Mouse (Mus musculus): ENCODE results near the gene Kazn. TPM values are rescaled to one million over a fixed set of nuclear protein-coding genes. Genes with fewer than 3 reads are reported as not detected.

Kazn gene
- polyA plus RNA-seq, 1 experiment from 2014 or later, result 10.6 TPM

DNA sequence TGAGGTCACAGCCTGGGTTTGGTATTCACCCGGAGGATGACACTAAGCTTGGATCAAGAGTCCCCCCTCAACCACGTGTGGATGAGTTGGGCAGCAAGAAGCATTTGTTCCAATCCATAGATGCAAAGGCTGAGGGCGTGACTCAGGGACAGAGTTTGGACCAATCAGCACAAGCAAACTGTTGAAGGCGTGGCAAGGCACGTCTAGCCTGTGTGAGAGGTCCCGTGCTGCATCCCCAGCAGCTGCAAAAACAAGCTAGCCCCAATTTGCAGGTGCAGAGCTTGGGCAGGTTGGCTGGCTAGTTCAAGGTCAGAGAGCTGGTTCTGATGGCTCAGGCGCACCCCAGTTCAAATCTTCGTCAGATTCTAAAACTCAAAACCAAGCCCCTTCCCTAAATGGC, 20.2 kb downstream of the Kazn start:
- DNase-seq (ENCODE audit: low spot score), result no peak
- no peak overlapping the region for H3K9ac ChIP-seq (ENCODE audit: low read length)
- H3K4me2 ChIP-seq (ENCODE audit: low read depth), result no peak overlapping the region
- no peak overlapping the region for H3K4me3 ChIP-seq (ENCODE audit: low read depth, low read length)
- 53% methylated on average over 8 of the region's 8 CpGs for WGBS
- H3K4me1 ChIP-seq (ENCODE audit: control insufficient read depth, insufficient read depth, low read length), result peaks cover 16% of the 10 kb centered on the region
- H3K27me3 ChIP-seq (ENCODE audit: control insufficient read depth, insufficient read depth, low read length), result no peaks in the 10 kb centered on the region
- H3K27ac ChIP-seq (ENCODE audit: low read depth, low read length), result no peak overlapping the region
- H3K9me3 ChIP-seq (ENCODE audit: control insufficient read depth, low read length), result no peaks in the 10 kb centered on the region
- no peak for ATAC-seq (ENCODE audit: insufficient read depth, low FRiP score, low TSS enrichment)
- H3K36me3 ChIP-seq (ENCODE audit: control insufficient read depth, insufficient read depth, low read length), result no peaks in the 10 kb centered on the region

GRCm38 (mm10) chr4:142217048-142217447, 22.2 kb downstream of the Kazn start:
- Histone ChIP-seq H3K27me3 (ENCODE audit: control insufficient read depth, insufficient read depth, low read length) (no peaks in the 10 kb centered on the region), H3K4me1 (ENCODE audit: control insufficient read depth, insufficient read depth, low read length) (peaks cover 13% of the 10 kb centered on the region), H3K4me2 (ENCODE audit: low read depth) (no peak overlapping the region), H3K27ac (ENCODE audit: low read depth, low read length) (no peak overlapping the region), H3K9ac (ENCODE audit: low read length) (no peak overlapping the region), H3K9me3 (ENCODE audit: control insufficient read depth, low read length) (no peaks in the 10 kb centered on the region), H3K4me3 (ENCODE audit: low read depth, low read length) (no peak overlapping the region), H3K36me3 (ENCODE audit: control insufficient read depth, insufficient read depth, low read length) (no peaks in the 10 kb centered on the region)
- WGBS, result 88% methylated on average over 6 of the region's 6 CpGs
- no peak for DNase-seq (ENCODE audit: low spot score)
- no peak for ATAC-seq (ENCODE audit: insufficient read depth, low FRiP score, low TSS enrichment)

DNA sequence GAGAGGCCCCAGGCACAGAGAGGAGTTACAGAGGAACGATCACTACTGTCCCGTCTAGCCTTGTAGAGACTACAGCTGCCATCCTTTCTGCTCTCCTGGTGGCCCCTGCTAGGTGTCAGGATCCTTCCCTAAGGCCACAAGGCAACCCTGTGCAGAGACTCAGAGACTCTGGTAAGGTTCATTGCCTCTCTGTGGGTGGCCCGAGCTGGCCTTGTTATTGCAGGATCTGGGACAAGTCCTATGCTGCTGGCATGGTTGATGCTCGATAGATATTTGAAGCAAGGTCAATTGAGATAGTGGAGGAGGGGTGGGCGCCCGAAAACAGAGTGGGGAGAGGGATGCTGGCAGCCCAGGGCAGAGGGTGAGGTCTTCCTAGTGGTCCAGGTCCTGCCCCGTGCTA, 23.4 kb downstream of the Kazn start:
- H3K4me2 ChIP-seq (ENCODE audit: low read depth), result no peak overlapping the region
- 67% methylated on average over 7 of the region's 7 CpGs for WGBS
- no peak overlapping the region for H3K9ac ChIP-seq (ENCODE audit: low read length)
- no peaks in the 10 kb centered on the region for H3K27me3 ChIP-seq (ENCODE audit: control insufficient read depth, insufficient read depth, low read length)
- no peak overlapping the region for H3K27ac ChIP-seq (ENCODE audit: low read depth, low read length)
- no peak overlapping the region for H3K4me3 ChIP-seq (ENCODE audit: low read depth, low read length)
- DNase-seq (ENCODE audit: low spot score) (no peak), ATAC-seq (ENCODE audit: insufficient read depth, low FRiP score, low TSS enrichment) (no peak)
- no peaks in the 10 kb centered on the region for H3K36me3 ChIP-seq (ENCODE audit: control insufficient read depth, insufficient read depth, low read length)
- H3K9me3 ChIP-seq (ENCODE audit: control insufficient read depth, low read length), result no peaks in the 10 kb centered on the region
- peaks cover 2% of the 10 kb centered on the region; the same call in 1 of the 2 replicates for H3K4me1 ChIP-seq (ENCODE audit: control insufficient read depth, insufficient read depth, low read length)

DNA sequence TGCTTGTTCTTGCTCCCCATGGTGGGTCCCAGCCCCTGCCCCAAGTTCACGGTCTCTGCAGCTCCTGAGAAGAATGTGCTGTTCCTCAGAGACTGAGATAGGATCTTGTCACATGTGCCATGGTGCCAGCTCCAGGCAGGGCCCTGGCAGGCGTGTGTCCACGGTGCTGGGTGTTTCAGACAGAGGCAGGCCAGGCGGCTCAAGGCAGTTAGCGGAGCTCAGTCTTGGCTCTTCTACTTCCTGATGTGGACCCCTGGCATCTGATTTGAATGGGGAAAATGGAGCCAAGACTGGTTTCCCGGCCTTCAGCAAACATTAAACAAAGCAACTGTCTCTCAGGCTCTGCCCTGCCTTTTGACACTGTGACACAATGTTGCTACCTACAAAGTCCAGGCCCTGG, 24.7 kb downstream of the Kazn start:
- H3K4me1 ChIP-seq (ENCODE audit: control insufficient read depth, insufficient read depth, low read length), result no peaks in the 10 kb centered on the region
- DNase-seq (ENCODE audit: low spot score) (no peak), ATAC-seq (ENCODE audit: insufficient read depth, low FRiP score, low TSS enrichment) (no peak)
- no peaks in the 10 kb centered on the region for H3K9me3 ChIP-seq (ENCODE audit: control insufficient read depth, low read length)
- 85% methylated on average over 6 of the region's 6 CpGs for WGBS
- no peaks in the 10 kb centered on the region for H3K27me3 ChIP-seq (ENCODE audit: control insufficient read depth, insufficient read depth, low read length)
- no peak overlapping the region for H3K4me2 ChIP-seq (ENCODE audit: low read depth)
- H3K27ac ChIP-seq (ENCODE audit: low read depth, low read length), result no peak overlapping the region
- no peak overlapping the region for H3K9ac ChIP-seq (ENCODE audit: low read length)
- no peaks in the 10 kb centered on the region for H3K36me3 ChIP-seq (ENCODE audit: control insufficient read depth, insufficient read depth, low read length)
- no peak overlapping the region for H3K4me3 ChIP-seq (ENCODE audit: low read depth, low read length)

DNA sequence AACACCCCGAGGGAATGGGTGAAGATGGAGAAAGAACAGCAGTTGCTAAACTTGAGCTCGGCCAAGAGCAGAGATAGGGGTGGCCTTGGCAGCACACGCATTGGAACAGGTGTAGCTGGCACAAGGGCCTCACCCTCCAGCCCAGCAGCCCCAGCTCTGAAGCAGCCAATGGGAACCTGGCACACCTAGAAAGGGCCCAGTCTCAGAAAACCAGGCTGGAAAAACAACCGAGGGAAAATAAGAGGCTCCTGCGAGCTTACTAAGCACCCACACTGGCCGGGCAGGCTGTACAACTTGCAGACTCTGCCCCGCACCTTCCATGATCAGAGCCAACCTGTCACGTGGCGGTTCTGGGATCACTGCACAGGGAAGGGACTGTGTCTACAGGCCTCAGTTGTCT, 26.8 kb downstream of the Kazn start:
- Histone ChIP-seq H3K9me3 (ENCODE audit: control insufficient read depth, low read length) (no peaks in the 10 kb centered on the region), H3K27ac (ENCODE audit: low read depth, low read length) (no peak overlapping the region), H3K36me3 (ENCODE audit: control insufficient read depth, insufficient read depth, low read length) (no peaks in the 10 kb centered on the region), H3K4me3 (ENCODE audit: low read depth, low read length) (no peak overlapping the region), H3K4me2 (ENCODE audit: low read depth) (no peak overlapping the region), H3K9ac (ENCODE audit: low read length) (no peak overlapping the region), H3K27me3 (ENCODE audit: control insufficient read depth, insufficient read depth, low read length) (no peaks in the 10 kb centered on the region), H3K4me1 (ENCODE audit: control insufficient read depth, insufficient read depth, low read length) (no peaks in the 10 kb centered on the region)
- DNase-seq (ENCODE audit: low spot score) (no peak), ATAC-seq (ENCODE audit: insufficient read depth, low FRiP score, low TSS enrichment) (no peak)
- 93% methylated on average over 9 of the region's 9 CpGs for WGBS

DNA sequence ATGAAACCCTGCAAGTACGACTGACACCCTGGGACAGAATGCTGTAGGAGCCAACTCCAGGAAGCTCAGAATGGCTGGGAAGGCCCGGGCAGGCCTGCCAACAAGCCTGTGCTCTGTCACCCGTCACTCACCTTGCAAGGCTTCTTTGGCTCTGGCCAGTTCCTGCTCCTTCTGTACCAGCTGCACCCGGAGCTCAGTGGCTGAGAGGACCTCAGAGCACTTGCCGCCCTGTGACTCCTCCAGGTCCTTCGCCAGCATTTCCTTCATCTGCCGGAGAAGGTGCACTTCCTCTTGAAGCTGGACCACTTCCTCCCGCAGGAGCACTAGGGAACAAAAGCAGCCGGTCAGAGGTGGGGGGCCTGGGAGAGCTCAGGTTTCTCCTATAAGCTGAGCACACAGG, 29.3 kb downstream of the Kazn start:
- ATAC-seq (ENCODE audit: insufficient read depth, low FRiP score, low TSS enrichment) (no peak), DNase-seq (ENCODE audit: low spot score) (no peak)
- Histone ChIP-seq H3K9ac (ENCODE audit: low read length) (no peak overlapping the region), H3K27me3 (ENCODE audit: control insufficient read depth, insufficient read depth, low read length) (no peaks in the 10 kb centered on the region), H3K4me3 (ENCODE audit: low read depth, low read length) (no peak overlapping the region), H3K9me3 (ENCODE audit: control insufficient read depth, low read length) (no peaks in the 10 kb centered on the region), H3K36me3 (ENCODE audit: control insufficient read depth, insufficient read depth, low read length) (no peaks in the 10 kb centered on the region), H3K27ac (ENCODE audit: low read depth, low read length) (no peak overlapping the region), H3K4me2 (ENCODE audit: low read depth) (no peak overlapping the region), H3K4me1 (ENCODE audit: control insufficient read depth, insufficient read depth, low read length) (no peaks in the 10 kb centered on the region)
- 78% methylated on average over 9 of the region's 9 CpGs for WGBS

DNA sequence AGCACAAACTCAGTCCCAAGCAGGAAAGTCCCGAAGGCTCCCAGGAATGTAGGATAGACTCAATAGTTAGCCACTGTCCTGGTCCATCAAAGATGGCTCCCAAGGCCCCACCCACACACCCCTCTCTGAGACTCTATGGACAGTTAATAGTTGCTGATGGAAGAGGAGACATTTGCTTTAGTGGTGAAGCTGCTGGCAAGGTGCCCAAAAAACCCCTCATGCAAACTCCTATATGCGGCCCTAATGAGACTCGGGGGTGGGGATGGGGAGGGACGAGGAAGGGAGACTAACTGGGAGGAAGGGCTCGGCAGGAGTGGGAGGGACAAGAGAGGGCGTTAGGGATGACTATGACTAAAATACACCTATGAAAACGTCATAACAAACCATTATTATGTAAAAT, 29.7 kb downstream of the Kazn start:
- H3K27ac ChIP-seq (ENCODE audit: low read depth, low read length), result no peak overlapping the region
- no peak overlapping the region for H3K4me2 ChIP-seq (ENCODE audit: low read depth)
- H3K36me3 ChIP-seq (ENCODE audit: control insufficient read depth, insufficient read depth, low read length), result no peaks in the 10 kb centered on the region
- ATAC-seq (ENCODE audit: insufficient read depth, low FRiP score, low TSS enrichment) (no peak), DNase-seq (ENCODE audit: low spot score) (no peak)
- 92% methylated on average over 7 of the region's 7 CpGs for WGBS
- no peak overlapping the region for H3K4me3 ChIP-seq (ENCODE audit: low read depth, low read length)
- H3K4me1 ChIP-seq (ENCODE audit: control insufficient read depth, insufficient read depth, low read length), result no peaks in the 10 kb centered on the region
- no peaks in the 10 kb centered on the region for H3K9me3 ChIP-seq (ENCODE audit: control insufficient read depth, low read length)
- H3K27me3 ChIP-seq (ENCODE audit: control insufficient read depth, insufficient read depth, low read length), result no peaks in the 10 kb centered on the region
- no peak overlapping the region for H3K9ac ChIP-seq (ENCODE audit: low read length)

- 80% methylated on average over 6 of the region's 6 CpGs for WGBS
- Histone ChIP-seq H3K9me3 (ENCODE audit: control insufficient read depth, low read length) (no peaks in the 10 kb centered on the region), H3K9ac (ENCODE audit: low read length) (no peak overlapping the region), H3K4me1 (ENCODE audit: control insufficient read depth, insufficient read depth, low read length) (no peaks in the 10 kb centered on the region), H3K36me3 (ENCODE audit: control insufficient read depth, insufficient read depth, low read length) (no peaks in the 10 kb centered on the region), H3K4me3 (ENCODE audit: low read depth, low read length) (no peak overlapping the region), H3K27ac (ENCODE audit: low read depth, low read length) (no peak overlapping the region), H3K4me2 (ENCODE audit: low read depth) (no peak overlapping the region), H3K27me3 (ENCODE audit: control insufficient read depth, insufficient read depth, low read length) (no peaks in the 10 kb centered on the region)
- DNase-seq (ENCODE audit: low spot score) (no peak), ATAC-seq (ENCODE audit: insufficient read depth, low FRiP score, low TSS enrichment) (no peak)
Observed at GRCm38 (mm10) chr4:142205693-142206092, 33.5 kb downstream of the Kazn start.

DNA sequence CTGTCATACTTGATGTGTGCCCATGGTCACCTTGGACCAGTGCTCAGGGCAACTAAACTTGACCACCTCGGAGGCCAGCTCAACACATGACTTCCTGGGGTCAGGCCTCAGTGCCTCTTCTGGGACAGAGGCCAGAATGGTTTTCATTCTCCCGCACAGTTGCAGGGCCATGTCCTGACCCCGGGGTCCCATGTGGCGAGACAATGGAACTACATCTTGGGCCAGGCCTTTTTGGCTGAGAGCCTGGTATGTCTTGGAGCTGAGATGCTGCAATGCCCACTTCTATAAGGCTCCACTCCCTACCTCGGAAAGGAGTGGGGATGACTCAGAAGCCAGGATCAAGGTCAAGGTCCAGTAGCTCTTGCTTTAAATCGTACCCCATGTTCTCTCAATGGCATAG, 42.6 kb downstream of the Kazn start:
- no peak overlapping the region for H3K4me2 ChIP-seq (ENCODE audit: low read depth)

More for the DNA sequence above, 42.6 kb downstream of the Kazn start:
- 77% methylated on average over 6 of the region's 6 CpGs for WGBS
- ATAC-seq (ENCODE audit: insufficient read depth, low FRiP score, low TSS enrichment) (no peak), DNase-seq (ENCODE audit: low spot score) (no peak)
- no peaks in the 10 kb centered on the region for H3K4me1 ChIP-seq (ENCODE audit: control insufficient read depth, insufficient read depth, low read length)
- H3K9me3 ChIP-seq (ENCODE audit: control insufficient read depth, low read length), result no peaks in the 10 kb centered on the region
- no peaks in the 10 kb centered on the region for H3K27me3 ChIP-seq (ENCODE audit: control insufficient read depth, insufficient read depth, low read length)
- H3K36me3 ChIP-seq (ENCODE audit: control insufficient read depth, insufficient read depth, low read length), result no peaks in the 10 kb centered on the region
- H3K27ac ChIP-seq (ENCODE audit: low read depth, low read length), result no peak overlapping the region
- no peak overlapping the region for H3K9ac ChIP-seq (ENCODE audit: low read length)
- no peak overlapping the region for H3K4me3 ChIP-seq (ENCODE audit: low read depth, low read length)
